Mouse (Mus musculus) liver, embryonic 11.5 days (tissue): ENCODE results near the gene Apobec3. TPM values are rescaled to one million over a fixed set of nuclear protein-coding genes. Genes with fewer than 3 reads are reported as not detected.

Experiments used
- ATAC-seq: fragments of 200-750 bp; cut with Nextera tagmentation; replicated peaks from 2 replicates; pipeline ENCODE4 v1.8.0; 2017; ENCODE audit warnings: moderate number of reproducible peaks, mild to moderate bottlenecking, moderate TSS enrichment, moderate library complexity; ENCODE audit not compliant: low FRiP score
- DNase-seq: peaks from one replicate; pipeline ENCODE4 v3.0.0-alpha.2; 2017; ENCODE audit warnings: low spot score
- H3K27ac ChIP-seq: fragments of 300-500 bp; sonication (generic); 2 replicates; pipeline ENCODE4 v1.5.1; 2014; ENCODE audit warnings: mild to moderate bottlenecking, low read depth, low read length, control low read depth
- H3K27me3 ChIP-seq: fragments of 300-500 bp; sonication (generic); replicated peaks from 2 replicates; pipeline ENCODE4 v1.6.1; 2014; ENCODE audit warnings: low read length, mixed read lengths; ENCODE audit not compliant: control insufficient read depth, insufficient read depth
- H3K36me3 ChIP-seq: fragments of 300-500 bp; sonication (generic); 2 replicates; pipeline ENCODE4 v1.6.1; 2014; ENCODE audit warnings: mild to moderate bottlenecking, low read length, moderate library complexity, mixed read lengths; ENCODE audit not compliant: control insufficient read depth, insufficient read depth
- H3K4me1 ChIP-seq: fragments of 300-500 bp; sonication (generic); replicated peaks from 2 replicates; pipeline ENCODE4 v1.6.1; 2014; ENCODE audit warnings: low read length, mixed read lengths; ENCODE audit not compliant: control insufficient read depth, insufficient read depth
- H3K4me2 ChIP-seq: fragments of 300-500 bp; sonication (generic); 2 replicates; pipeline ENCODE4 v1.6.1; 2014; ENCODE audit warnings: mild to moderate bottlenecking, control low read depth, moderate library complexity
- H3K4me3 ChIP-seq: fragments of 300-500 bp; sonication (generic); 2 replicates; pipeline ENCODE4 v1.5.1; 2014; ENCODE audit warnings: low read depth, low read length, control low read depth
- H3K9ac ChIP-seq: fragments of 300-500 bp; sonication (generic); 2 replicates; pipeline ENCODE4 v1.6.1; 2014; ENCODE audit warnings: low read depth, low read length, control low read depth
- H3K9me3 ChIP-seq: fragments of 300-500 bp; sonication (generic); 2 replicates; pipeline ENCODE4 v1.6.1; 2016; ENCODE audit warnings: low read length, inconsistent platforms, mixed read lengths; ENCODE audit not compliant: control insufficient read depth
- WGBS: fragments of 180-500 bp; shearing (Covaris S2); extraction: QIAGEN DNeasy Blood & Tissue Kit; methylation state at CpG from one replicate; pipeline ENCODE4 v1.1.7; 2014; 5-methylcytosine and 5-hydroxymethylcytosine counted together
- polyA plus RNA-seq: library from polyadenylated mRNA; unstranded; fragments of >200 nt; fragmentation: Nextera tagmentation; extraction: Ambion mirVana; gene quantifications from 2 replicates; pipeline ENCODE4 v1.2.1, GENCODE M21; 2014

Gene Apobec3
- polyA plus RNA-seq, 1 experiment from 2014 or later = 72.8 TPM

DNA sequence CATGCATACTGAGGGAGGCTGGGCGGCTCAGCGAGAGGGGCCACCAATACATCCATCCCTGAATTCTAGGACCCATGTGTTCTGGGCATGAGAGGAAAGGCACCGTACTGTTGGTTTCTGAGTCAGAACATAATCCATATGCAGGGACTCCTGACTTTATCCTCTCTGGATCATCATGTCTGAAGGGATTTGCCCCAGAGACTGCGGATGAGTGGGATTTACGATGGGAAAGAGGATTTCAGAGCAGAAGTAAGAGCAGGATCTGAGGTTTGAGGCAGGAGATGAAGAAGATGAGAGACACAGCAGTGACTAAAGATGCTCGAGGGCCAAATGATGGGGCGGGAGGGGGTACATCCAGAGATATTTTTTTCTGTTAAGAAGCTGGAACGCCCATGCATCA is 17.9 kb upstream of the Apobec3 start:
- H3K27ac ChIP-seq = no peak overlapping the region
- WGBS = 83% methylated on average over 8 of the region's 8 CpGs
- H3K9ac ChIP-seq = no peak overlapping the region
- no peak for DNase-seq
- ATAC-seq = no peak
- H3K9me3 ChIP-seq = no peaks in the 10 kb centered on the region
- H3K4me1 ChIP-seq = no peaks in the 10 kb centered on the region
- no peaks in the 10 kb centered on the region; the same call in 1 of the 2 replicates for H3K27me3 ChIP-seq
- H3K4me2 ChIP-seq = no peak overlapping the region
- no peaks in the 10 kb centered on the region for H3K36me3 ChIP-seq
- H3K4me3 ChIP-seq = no peak overlapping the region

DNA sequence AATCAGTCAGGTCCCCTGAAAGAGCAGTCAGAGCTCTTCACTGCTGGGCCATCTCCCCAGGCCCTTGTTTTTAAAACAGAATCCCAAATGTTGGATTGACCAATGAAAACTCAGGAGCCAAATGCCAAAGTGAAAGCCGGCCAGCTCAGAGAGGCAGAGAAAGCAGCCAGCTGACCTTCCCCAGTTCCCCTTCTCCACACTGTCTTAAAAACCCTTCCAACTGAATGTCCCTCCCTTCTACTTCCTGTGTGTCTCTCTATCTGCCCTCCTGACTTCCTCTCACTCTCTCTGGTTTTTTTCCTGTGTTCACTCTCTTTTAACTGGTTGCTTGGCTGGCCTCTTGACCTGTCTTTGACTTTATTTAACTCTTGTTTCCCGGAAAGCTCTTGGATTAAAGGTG is 17.5 kb upstream of the Apobec3 start:
- H3K36me3 ChIP-seq = no peaks in the 10 kb centered on the region
- no peaks in the 10 kb centered on the region; the same call in 1 of the 2 replicates for H3K27me3 ChIP-seq
- DNase-seq (no peak), ATAC-seq (no peak)
- no peak overlapping the region for H3K9ac ChIP-seq
- H3K9me3 ChIP-seq = no peaks in the 10 kb centered on the region
- no peak overlapping the region for H3K4me2 ChIP-seq
- no peaks in the 10 kb centered on the region for H3K4me1 ChIP-seq
- H3K4me3 ChIP-seq = no peak overlapping the region
- WGBS = 53% methylated on average over 2 of the region's 2 CpGs
- no peak overlapping the region for H3K27ac ChIP-seq

DNA sequence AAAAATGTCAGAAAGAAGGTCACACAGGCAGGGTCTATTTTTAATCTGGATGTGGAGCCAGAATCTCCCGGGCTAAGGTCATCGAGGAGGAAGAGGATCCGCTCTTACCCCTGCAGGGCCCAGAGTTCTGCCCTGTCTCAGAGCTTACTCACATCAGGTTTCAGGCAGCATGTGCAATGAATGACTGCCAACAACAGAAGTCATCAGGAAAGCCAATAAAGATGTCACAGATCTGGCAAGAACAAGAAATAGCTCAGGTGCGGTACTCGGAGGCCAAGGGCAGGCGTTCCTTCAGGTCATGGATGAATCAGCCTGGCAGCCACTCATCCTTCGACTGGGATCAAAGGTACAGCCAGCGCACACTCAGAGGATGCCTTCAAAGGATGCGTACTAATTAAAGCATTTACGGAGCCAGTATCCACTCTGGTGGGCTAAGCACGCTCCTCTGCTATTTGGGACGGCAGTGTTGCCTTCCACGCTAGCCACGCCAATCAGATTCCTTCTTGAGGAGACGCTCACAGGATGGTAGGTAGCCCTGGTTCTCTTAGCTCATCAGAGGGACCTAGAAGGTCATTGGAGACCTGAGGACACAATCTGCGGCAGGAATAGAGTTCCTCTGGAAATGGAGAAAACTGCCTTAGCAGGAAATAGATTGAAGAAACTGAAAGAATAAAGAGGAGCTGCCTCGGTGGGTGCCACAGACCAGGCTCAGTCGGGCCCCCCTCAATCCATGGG is 16.0 kb upstream of the Apobec3 start:
- Histone ChIP-seq H3K9me3 (no peaks in the 10 kb centered on the region), H3K4me1 (no peaks in the 10 kb centered on the region), H3K4me3 (no peak overlapping the region), H3K9ac (no peak overlapping the region), H3K27me3 (no peaks in the 10 kb centered on the region; the same call in 1 of the 2 replicates), H3K4me2 (no peak overlapping the region), H3K36me3 (no peaks in the 10 kb centered on the region), H3K27ac (no peak overlapping the region)
- 87% methylated on average over 18 of the region's 18 CpGs for WGBS
- no peak for ATAC-seq
- no peak for DNase-seq

DNA sequence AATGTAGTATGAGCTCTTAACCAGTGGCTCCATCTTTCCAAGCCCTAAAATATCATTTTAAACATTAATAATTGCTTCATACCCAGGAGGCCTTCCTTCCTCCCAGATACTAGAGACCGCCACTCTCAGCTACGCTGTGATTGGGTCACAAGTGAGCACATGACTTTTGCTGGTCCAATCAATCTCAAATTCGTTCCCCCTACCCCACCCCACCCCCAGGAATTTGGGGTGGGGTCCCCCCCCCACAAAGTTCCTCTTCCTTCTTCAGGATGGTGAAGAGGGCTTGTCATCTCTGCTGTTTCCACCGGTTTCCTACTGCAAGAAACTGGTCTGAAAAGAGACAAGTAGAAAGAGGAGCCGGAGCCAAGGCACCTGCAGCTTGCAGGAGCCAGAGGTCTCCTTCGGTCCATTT is 12.7 kb upstream of the Apobec3 start:
- Histone ChIP-seq H3K4me2 (no peak overlapping the region), H3K9ac (no peak overlapping the region), H3K9me3 (no peaks in the 10 kb centered on the region), H3K4me3 (no peak overlapping the region), H3K36me3 (no peaks in the 10 kb centered on the region), H3K27me3 (peaks cover 3% of the 10 kb centered on the region; the same call in 1 of the 2 replicates), H3K27ac (no peak overlapping the region), H3K4me1 (peaks cover 4% of the 10 kb centered on the region; the same call in 1 of the 2 replicates)
- DNase-seq (no peak), ATAC-seq (no peak)
- 69% methylated on average over 6 of the region's 6 CpGs for WGBS

DNA sequence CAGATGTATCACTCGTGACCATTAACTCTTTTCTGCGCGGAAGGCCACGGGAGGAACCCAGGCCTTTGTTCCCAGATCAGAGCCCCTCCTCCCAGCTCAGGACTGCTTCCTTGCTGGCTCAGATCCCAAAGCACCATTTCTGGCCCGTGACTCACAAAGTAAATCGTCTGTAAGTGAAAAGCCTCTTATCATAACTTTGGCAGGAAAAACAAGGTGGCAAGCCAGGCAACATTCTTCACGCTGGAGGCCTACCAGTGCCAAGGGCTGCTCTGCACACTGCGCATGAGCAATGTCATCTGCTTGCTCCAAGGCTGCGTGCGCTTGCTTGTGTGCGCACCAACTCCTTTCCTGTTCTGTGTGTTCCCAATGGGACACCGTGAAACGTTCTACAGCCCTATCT is 12.1 kb upstream of the Apobec3 start:
- no peak for DNase-seq
- Histone ChIP-seq H3K9ac (no peak overlapping the region), H3K4me1 (peaks cover 4% of the 10 kb centered on the region; the same call in 1 of the 2 replicates), H3K27ac (no peak overlapping the region), H3K9me3 (no peaks in the 10 kb centered on the region), H3K4me3 (no peak overlapping the region), H3K27me3 (peaks cover 3% of the 10 kb centered on the region; the same call in 1 of the 2 replicates), H3K36me3 (no peaks in the 10 kb centered on the region), H3K4me2 (no peak overlapping the region)
- no peak for ATAC-seq
- 47% methylated on average over 13 of the region's 13 CpGs for WGBS

DNA sequence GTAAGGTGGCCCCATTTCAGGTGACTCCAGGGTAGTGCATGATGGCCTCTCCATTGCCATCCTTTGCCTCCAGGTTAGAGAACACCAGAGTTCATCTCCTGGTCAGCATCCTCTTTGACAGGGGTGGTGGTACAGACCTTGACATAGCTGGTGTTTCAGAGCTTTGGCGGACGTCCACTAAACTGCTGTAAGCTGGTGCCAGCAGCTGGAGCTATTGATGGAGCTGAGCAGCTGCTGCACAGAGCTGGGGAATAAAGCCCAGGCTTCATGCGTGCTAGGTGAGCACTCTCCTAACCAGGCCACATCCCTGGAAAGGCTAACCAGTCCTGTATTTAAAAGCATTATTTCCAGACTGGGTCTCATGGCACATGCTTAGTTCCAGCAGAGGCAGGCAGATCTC is 11.0 kb upstream of the Apobec3 start:
- Histone ChIP-seq H3K4me3 (no peak overlapping the region), H3K36me3 (no peaks in the 10 kb centered on the region), H3K9me3 (no peaks in the 10 kb centered on the region), H3K27me3 (peaks cover 3% of the 10 kb centered on the region; the same call in 1 of the 2 replicates), H3K4me1 (peaks cover 4% of the 10 kb centered on the region; the same call in 1 of the 2 replicates), H3K9ac (no peak overlapping the region), H3K4me2 (no peak overlapping the region), H3K27ac (no peak overlapping the region)
- ATAC-seq (no peak), DNase-seq (no peak)
- 86% methylated on average over 3 of the region's 3 CpGs for WGBS

DNA sequence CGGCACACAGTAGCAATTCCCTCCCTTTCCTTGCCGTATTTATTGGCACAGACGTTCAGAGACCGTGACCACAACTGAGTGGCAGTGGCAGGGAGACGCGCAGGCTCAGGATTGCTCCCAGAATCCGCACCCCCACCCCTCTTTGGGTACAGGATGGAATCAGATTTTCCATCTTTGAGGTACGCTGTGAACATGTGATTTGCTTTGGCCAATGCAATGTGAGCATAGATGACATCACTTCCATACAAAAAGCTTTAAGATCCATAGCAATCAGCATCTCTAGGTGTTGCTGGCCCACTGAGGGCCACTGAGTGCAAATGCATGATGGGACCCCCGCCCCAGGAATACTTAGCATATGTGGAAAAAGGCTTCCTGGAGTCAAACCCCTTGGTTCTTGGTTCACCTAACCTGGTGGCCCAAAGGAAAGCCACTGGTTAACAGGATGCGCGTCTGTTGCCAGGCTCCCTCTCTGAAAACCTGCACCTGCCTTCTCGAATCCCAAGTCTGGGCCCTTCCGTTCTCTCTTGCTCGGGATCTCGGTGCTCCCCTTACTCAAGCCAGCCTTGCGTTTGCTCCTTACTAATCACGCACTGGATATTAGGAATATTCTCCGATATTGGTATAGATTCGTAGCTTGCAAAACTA is 8.7 kb upstream of the Apobec3 start:
- Histone ChIP-seq H3K4me2 (peak overlapping the region; percentile 82), H3K27ac (no peak overlapping the region), H3K4me1 (peaks cover 4% of the 10 kb centered on the region; the same call in 1 of the 2 replicates), H3K4me3 (peak overlapping the region; percentile 56), H3K9ac (no peak overlapping the region; the same call in 1 of the 2 replicates), H3K36me3 (no peaks in the 10 kb centered on the region), H3K27me3 (peaks cover 3% of the 10 kb centered on the region; the same call in 1 of the 2 replicates), H3K9me3 (no peaks in the 10 kb centered on the region)
- ATAC-seq (no peak), DNase-seq (no peak)
- WGBS = 32% methylated on average over 19 of the region's 19 CpGs

DNA sequence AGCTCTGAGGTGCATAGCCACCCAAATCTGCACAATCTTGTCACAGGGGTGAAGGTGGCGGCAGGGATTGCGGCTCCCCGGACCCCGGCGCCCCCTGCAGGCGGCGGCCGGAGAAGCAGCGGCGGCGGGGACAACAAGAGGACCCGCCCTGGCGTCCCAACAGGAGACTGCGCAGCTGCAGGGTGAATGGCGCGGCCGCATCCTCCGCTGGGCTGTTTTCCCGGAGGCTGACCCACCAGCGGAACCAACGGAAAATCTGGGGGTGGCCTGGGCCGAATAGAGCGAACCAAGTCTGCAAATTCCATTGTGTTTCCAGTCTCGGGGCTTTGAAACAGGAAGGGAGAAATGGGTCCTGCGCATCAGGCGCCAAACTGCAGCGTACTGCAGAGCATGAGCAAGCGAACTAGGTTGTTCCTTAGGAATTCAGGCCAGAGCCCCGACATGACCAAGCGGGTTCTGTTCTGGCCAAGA is 8.1 kb upstream of the Apobec3 start:
- H3K9me3 ChIP-seq = no peaks in the 10 kb centered on the region
- ATAC-seq (peak; percentile 85), DNase-seq (peak; percentile 87)
- peaks cover 3% of the 10 kb centered on the region; the same call in 1 of the 2 replicates for H3K27me3 ChIP-seq
- H3K9ac ChIP-seq = peak overlapping the region; percentile 69
- no peak overlapping the region; the same call in 1 of the 2 replicates for H3K27ac ChIP-seq
- H3K36me3 ChIP-seq = no peaks in the 10 kb centered on the region
- peaks cover 4% of the 10 kb centered on the region; the same call in 1 of the 2 replicates for H3K4me1 ChIP-seq
- under 1% methylated on average over 30 of the region's 30 CpGs for WGBS
- peak overlapping the region; percentile 56 for H3K4me3 ChIP-seq
- peak overlapping the region; percentile 82 for H3K4me2 ChIP-seq
